Mouse (Mus musculus) gastrocnemius, postnatal 25 days (tissue): ENCODE data around the gene Srgap2. TPM values are rescaled to one million over a fixed set of nuclear protein-coding genes. Genes with fewer than 3 reads are reported as not detected.

Source experiments
- DNase-seq: peaks from one replicate; pipeline ENCODE4 v3.0.0; 2022
- total RNA-seq, 2 experiments: library from RNA; stranded (reverse); gene quantifications; 1 replicate in 1 of 2; 2 replicates in 1 of 2; pipeline ENCODE4 v1.2.3; 2021

Gene Srgap2
- total RNA-seq, 2 experiments from 2014 or later, result 13.4 to 15.0 TPM

DNA sequence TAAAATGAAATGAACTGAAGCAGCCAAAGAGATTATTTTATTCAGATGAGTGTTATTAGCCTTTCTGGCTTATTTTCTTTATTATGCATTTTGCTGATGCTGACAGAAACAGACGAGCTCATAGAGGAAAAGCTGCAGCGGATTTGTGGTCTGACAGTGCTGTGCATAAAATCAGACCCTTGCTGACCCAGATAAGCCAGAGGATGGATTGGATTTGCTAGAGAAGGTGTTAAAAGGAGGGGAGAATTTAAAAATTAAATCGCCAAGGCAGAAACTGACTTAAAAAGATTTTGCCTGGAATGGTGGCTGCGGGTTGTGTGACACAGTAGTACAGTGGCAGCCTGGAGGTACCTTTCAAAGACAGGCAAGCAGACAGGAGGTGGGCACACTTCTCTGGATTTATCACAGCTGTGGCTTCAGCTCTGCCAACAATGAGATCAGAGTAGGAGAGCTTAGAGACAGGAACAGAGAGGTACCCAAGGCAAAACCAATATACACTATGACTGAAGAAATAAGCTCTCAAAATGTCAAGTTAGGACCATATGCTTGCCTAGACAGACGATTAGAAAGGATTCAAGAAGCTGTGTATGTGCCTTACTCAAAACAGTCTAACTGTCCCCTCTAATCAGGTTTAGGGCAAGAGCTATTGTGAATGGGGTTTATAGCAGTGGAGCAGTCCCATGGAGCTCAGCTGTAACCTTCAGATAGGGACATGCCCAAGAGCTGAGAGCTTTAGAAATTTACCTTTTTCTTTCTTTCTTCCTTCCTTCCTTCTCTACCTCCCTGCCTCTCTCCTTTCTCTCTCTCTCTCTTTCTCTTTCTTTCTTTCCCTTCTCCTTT is 109.1 kb downstream of the Srgap2 start:
- DNase-seq, result no peak

DNA sequence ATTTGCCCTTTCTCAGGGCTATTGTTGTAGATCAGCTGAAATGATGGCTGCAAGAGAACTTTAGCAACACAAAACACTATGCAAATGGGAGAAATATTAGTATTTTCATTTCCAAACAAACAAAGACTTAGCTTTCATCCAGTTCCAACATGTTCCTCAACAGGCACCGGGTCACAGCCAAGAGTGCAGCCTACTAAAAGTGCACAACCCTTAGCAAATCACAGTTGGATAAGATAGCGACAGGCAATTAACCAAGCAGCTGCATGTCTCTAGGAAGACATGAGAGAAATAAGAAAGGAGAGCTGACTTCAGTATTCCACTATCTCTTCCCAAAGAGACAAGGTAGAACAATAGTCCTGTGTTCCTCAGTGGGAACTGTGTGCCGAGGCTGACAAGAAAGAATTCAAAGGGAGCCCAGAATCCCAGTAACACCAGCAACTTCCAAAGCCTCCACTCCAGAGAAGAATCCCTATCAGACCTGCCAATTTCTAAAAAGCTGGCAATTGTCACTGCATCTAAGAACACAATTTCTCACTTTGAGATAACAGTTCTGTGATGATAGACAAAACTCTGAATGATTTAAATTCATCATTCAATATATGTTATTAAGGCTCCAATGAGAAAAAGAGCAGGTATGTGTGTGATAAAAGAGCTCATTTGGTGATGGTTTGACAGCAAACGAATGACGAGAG is 109.9 kb downstream of the Srgap2 start:
- no peak for DNase-seq

GRCm38 (mm10) chr1:131403567-131403966 is 123.6 kb downstream of the Srgap2 start:
- no peak for DNase-seq

- no peak for DNase-seq
Observed at GRCm38 (mm10) chr1:131400844-131401243, 126.3 kb downstream of the Srgap2 start.

DNA sequence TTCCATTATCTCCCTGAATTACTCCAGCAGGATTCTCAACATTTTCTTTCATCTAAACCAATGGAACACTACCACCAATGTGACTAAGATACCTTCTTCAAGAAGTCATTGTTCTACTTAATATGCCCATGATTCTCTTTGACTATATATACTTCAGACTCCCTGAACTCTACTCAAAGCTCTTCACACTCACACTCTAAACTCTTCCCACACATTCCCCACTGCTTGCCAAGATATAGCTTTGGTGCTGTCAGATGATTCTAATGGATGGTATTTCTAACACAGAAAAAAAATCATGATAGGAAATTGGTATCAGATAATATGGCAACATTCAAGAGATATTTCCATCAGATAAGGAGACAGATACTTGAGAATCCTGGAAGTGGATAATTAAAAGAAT is 129.0 kb downstream of the Srgap2 start:
- DNase-seq, result no peak

DNA sequence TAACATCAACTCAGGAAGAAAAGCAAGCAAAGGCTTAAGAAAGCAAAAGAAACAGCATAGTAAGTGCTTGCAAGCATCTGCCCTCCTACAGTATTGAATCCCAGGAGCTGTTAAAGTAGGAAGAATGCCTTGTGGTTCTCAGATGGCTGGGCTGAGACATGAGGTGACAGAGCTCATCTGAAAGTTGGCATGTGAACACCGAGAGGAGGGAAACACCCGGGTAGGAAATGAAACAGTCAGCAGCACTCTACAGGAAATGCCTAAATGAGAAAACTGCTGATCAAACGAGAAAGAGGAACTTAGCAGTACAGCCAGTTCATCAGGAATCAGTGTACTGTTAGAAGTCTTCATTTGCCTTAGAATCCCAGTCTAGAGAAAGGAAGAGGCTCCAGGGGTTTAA is 142.7 kb downstream of the Srgap2 start:
- DNase-seq, result peak; percentile 30

GRCm38 (mm10) chr1:131382184-131382583 is 145.0 kb downstream of the Srgap2 start:
- no peak for DNase-seq

GRCm38 (mm10) chr1:131380254-131380653 is 146.9 kb downstream of the Srgap2 start:
- DNase-seq, result no peak

DNA sequence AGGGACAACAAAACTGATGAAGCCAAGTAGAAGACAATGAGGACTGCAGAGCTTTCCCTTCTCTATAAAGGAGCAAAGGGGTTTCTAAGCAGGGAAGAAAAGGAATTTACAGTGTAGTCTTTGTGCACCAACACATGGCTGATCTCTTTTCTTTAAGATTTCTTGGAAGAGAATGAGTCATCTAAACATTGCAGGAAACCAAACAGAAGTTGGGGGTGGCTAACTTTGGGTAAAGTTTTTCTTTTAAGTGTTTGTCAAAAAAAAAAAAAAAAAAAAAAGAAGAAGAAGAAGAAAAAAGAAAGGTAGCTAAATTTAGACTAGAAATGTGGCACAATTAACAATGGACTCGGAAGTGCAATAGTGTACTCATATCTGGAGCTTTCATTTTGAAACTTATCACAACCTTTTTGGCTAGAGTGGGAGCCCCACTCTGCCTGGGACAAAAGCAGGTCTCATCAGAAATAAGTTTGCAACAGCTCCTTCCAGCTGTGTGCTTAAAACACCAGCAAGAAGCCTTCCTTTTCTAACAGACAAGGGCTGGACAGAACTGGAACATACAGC is 148.2 kb downstream of the Srgap2 start:
- no peak for DNase-seq

DNA sequence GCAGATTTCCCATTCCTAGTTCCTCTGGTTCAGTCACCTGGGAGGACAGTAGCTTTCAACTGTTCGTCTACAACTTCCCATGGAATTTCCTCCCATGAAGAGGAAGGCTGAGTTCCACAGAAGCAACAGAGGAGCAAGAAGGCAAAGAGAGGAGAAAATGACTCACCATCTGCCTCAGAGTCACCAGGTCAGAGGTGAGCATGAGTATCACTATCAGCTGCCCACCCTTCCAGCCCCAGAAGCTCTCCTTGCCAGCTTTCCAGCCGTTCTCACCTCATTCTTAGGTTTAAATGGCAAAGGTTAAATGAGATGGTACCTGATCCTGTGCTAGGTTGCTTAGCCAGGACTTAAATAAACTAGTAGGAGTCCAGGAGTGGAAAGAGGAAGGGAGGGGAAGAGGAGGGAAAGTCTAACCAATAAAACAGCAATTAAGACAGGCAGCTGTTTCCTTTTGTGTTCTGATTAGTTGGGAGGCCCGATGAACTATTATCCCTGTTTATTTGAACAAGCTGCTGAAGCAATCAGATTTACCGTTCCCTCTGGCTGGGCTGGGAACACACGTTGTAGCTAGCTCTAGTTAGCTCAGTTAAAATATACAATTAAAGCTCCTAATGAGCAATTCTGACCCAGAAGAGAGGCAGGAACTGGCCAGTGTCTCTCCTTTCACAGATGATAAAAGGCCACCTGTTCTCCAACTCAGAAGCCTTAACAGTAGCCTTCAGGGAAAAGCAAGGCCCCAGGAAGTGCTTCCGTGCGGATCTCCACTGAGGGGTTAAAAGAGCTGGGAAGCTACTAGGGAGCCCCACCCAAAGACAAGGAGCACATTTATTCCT is 148.9 kb downstream of the Srgap2 start:
- DNase-seq, result peak; percentile 45

DNA sequence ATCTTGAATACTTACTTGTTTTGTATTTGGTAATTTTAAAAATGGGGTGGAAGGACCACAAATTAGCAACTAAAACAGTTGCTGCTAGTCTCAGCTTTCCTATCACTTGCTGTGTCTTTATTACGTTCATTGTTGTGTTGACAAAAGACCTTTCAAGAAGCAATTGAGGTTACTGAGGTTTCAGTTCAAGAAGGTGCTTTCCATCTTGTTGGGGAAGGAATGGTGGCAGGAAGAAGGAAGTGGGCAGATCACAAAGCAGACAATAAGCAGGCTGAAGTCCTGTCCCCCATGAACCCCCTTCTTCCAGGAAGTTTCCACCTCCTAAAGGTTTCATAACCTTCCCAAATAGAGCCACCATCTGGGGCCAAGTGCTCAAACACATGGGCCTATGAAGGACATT is 161.3 kb downstream of the Srgap2 start:
- no peak for DNase-seq

- DNase-seq, result no peak
Observed at GRCm38 (mm10) chr1:131364432-131364831, 162.7 kb downstream of the Srgap2 start.

- no peak for DNase-seq
Observed at GRCm38 (mm10) chr1:131363887-131364286, 163.3 kb downstream of the Srgap2 start.

DNA sequence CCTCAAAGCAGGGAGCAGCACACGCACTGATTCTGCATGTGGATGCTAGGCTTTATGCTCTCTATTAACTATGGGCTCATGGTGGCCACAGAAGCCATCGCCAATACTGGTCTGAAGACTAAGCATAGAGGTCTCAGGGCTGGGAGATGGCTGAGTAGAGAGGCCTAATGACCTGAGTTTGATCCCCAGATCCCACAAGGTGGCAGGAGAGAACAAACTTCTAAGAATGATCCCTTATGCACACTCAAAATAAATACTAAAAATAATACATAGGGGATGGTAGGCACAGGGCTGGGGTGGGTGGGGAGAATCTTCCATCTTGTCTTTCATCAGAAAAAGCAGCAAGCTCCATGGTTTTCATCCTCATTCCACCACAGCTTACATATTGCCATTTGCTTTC is 165.1 kb downstream of the Srgap2 start:
- DNase-seq, result no peak

- DNase-seq, result no peak
Observed at GRCm38 (mm10) chr1:131360800-131361199, 166.4 kb downstream of the Srgap2 start.

GRCm38 (mm10) chr1:131359609-131360008 is 167.5 kb downstream of the Srgap2 start:
- DNase-seq, result no peak

GRCm38 (mm10) chr1:131357213-131357612 is 169.9 kb downstream of the Srgap2 start:
- no peak for DNase-seq

- no peak for DNase-seq
Observed at GRCm38 (mm10) chr1:131351436-131351835, 175.7 kb downstream of the Srgap2 start.

- DNase-seq, result no peak
Observed at GRCm38 (mm10) chr1:131349993-131350510, 177.1 kb downstream of the Srgap2 start.

- no peak for DNase-seq
Observed at GRCm38 (mm10) chr1:131347708-131348107, 179.4 kb downstream of the Srgap2 start.

DNA sequence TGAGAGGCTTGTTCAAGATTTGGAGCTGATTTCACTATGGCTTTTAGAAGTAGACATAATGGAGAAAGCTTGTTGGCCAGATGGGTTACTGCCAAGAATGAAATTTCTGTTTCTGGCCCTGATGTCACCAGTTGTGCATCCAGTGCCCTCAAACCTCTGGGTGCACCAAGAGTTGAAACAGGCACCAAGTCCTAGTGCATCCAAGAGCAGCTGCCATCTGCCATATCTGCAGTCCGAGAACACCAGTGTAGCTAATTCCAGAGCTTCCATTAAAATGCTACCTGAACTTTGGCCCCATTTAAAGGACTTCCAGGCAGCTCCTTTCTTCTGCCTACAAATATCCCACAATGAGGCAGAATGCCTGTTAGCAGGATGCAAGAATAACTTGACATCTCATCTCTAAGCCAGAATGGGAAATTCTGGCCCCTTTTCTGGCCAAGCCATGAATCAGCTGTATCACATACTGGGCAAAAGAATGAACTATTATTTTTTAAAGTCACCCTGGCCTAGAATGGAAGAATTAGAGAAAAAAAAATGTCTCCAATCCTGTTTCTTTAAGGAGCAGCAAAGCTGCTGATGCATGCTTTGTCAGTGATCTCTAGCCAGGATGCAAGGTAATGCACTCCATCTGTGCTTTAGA is 180.1 kb downstream of the Srgap2 start:
- no peak for DNase-seq
